Mouse (Mus musculus) lung, adult 2 months (tissue): ENCODE measurements at regions not wholly inside any gene's neighbourhood (a gene's known extent, or its start where the extent isn't known, plus 50 kb on each side); places are given as distances from the start of the nearest gene placed in this dataset.

Experiments
- CTCF ChIP-seq: fragments of 200-500 bp; IDR thresholded peaks from 2 replicates; pipeline ENCODE4 v1.5.1; 2011; ENCODE audit warnings: mild to moderate bottlenecking, low read length, control low read depth; ENCODE audit not compliant: insufficient read depth
- POLR2A ChIP-seq: fragments of 200-500 bp; IDR thresholded peaks from 2 replicates; pipeline ENCODE4 v1.6.1; 2011; ENCODE audit warnings: low read depth, mild to moderate bottlenecking, control low read depth, low read length, borderline replicate concordance; ENCODE audit errors: extremely low read depth

GRCm38 (mm10) chr16:76232174-76232573 lies 141.5 kb downstream of the Nrip1 start:
- TF ChIP-seq CTCF = no peak
- TF ChIP-seq POLR2A = no peak
